Mouse (Mus musculus) retina, postnatal 7 days (tissue): ENCODE results near the gene Fto.

Source experiments
- DNase-seq: peaks from one replicate; pipeline ENCODE4 v3.0.0-alpha.2; 2012; ENCODE audit warnings: low read depth, low spot score

The Fto gene

DNA sequence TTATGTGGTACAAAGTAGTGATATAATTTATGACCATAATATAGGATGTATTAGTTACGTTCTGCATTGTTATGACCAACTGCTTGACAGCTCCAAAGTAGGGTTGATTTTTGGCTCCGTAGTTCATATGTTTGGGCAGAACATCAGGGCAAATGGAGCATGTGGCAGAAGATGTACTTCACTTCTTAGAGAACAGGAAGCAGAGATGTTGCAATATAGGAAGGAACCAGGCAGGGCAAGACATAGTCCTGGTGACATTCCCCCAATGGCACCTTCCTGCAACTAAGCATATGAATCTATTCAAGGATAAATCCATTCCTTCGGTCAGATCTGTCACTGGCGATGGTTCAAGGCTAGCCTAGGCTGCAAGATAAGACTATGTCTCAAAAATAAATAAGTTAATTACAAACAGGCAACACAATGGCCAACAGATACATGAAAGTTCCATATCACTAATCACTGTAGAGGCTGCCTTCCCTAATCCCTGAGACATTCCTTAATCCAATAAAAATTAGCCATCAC lies 44.2 kb downstream of the Fto start:
- no peak for DNase-seq

DNA sequence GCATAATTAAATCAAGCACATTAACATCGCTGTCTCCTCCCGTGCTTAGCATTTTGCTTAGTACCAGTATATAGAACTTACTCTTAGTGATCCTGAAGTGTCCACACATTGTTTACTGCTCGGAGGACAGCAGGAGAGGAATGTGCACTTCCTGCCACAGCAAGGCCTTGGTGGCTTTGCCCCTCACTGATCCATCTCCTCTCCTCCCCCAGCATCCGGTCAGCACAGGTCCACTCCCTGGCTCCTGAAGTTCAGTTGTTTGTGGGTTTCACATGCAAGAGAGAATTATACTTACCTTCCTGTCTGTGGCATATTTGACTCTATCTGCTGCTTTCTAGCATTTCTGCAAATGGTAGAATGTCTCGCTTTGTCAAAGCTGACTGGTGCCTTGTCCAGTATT lies 44.7 kb downstream of the Fto start:
- DNase-seq, result no peak

DNA sequence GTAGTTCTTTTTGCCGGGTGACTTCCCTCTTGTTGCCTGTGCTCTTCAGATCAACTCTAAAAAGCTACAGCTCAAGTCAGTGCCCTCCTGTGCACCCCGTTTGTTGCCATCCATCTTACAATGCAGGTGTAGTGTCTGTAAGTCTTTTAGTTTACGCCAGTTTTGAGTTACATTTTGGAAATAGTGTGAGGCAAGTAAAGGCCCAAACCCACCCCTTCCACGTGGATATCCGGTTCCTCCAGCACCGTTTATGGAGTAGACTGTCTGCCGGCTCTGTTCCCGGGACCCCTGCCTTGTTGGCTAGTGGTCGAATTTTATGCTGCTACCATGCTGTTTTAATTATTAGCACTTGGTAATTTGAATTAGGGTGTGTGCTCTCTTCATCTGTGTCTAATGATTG lies 46.2 kb downstream of the Fto start:
- DNase-seq, result no peak

- DNase-seq, result no peak
These were observed 47.5 kb downstream of the Fto start for GRCm38 (mm10) chr8:91360644-91361357.

- no peak for DNase-seq
These were observed 50.0 kb downstream of the Fto start for GRCm38 (mm10) chr8:91363272-91363860.

DNA sequence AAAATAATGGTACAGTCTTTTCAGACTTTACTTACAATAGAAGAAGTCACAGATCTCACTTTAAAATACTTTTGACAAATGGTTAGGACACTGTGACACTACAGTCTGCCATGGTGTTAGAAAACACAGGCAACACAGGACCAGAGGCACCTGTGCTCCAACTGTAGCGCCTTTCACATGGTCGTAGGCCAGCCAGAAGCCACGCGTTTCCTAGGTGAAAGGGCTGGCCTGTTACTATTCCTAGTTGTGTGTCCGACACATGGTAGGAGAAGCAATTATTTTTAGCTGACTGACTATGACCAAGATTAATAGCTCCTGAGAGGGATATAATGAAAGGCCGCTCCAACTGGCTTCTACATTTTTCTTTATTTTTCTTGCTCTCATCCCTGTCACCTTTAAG lies 50.9 kb downstream of the Fto start:
- DNase-seq, result no peak

GRCm38 (mm10) chr8:91365804-91366203 lies 52.5 kb downstream of the Fto start:
- DNase-seq, result no peak

- DNase-seq, result no peak
These were observed 57.6 kb downstream of the Fto start for GRCm38 (mm10) chr8:91370899-91371298.

- DNase-seq, result no peak
These were observed 58.7 kb downstream of the Fto start for GRCm38 (mm10) chr8:91371995-91372394.

- DNase-seq, result no peak
These were observed 59.7 kb downstream of the Fto start for GRCm38 (mm10) chr8:91372780-91373577.

GRCm38 (mm10) chr8:91375054-91375938 lies 62.0 kb downstream of the Fto start:
- DNase-seq, result no peak

DNA sequence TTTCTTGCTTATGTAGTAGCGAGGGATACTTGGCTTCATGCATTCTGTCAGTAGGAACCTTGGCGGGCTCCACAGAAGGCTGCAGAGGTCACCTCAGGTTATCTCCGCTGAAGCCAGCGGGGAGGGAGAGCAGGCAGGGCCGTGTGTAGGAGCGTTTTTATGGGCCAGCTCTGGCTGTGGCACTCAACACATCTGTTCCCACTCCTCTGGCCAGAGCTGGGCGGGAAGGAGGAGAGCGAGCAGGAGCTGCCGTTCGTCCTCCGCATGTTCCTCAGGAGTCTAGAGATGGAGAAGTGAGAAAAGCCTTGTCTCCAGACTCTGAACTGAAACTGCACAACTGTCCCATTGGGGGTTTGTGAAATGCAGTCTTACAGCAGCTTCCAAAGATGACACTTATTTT lies 63.5 kb downstream of the Fto start:
- no peak for DNase-seq

GRCm38 (mm10) chr8:91377275-91377674 lies 64.0 kb downstream of the Fto start:
- DNase-seq, result no peak

GRCm38 (mm10) chr8:91378846-91379499 lies 65.6 kb downstream of the Fto start:
- peak; percentile 53 for DNase-seq

GRCm38 (mm10) chr8:91380796-91381542 lies 67.6 kb downstream of the Fto start:
- no peak for DNase-seq

DNA sequence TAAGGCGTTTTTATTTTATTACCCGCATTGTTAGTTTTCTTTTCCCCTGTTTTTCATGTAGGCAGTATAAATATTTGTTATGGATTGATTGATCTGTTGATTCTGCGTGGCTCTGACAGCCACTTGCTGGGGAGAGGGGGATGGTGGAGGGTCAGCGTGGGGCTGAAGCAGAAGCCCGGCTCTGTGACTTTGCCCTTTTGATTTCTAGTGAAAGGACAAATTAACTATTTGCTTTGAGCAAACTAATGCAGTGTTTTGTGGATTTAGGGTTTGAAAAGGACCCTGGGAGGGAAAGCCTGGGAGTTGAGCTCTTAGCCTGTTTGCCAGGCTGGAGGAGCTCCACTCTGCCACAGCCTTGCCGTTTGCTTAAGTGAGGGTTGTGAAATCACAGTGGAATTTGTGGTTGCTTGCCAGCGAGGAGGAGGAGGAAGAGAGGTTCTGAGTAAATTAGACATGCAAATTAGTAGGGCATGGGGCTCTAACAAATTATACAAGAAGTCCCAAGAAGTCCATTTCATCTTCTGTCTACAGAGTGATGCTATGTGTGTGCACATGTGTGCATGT lies 68.3 kb downstream of the Fto start:
- DNase-seq, result no peak

DNA sequence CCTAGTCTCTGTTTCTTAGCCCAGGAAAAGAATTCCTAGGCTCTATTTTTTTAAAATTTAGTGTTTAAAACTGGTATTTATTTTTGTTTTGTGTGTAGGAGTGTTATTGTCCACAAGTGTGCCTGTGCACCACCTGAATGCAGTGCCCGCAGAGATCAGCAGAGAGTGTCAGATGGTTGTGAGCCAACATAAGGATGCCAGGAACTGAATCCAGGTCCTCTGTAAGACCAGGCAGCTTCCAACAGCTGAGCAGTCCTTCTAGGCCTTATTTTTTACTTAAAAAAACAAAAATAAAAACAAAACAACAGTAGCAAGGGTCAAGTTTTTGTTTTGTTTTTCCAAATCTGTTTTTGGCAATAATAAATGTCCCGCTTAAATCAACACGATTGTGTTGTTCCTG lies 69.9 kb downstream of the Fto start:
- no peak for DNase-seq

DNA sequence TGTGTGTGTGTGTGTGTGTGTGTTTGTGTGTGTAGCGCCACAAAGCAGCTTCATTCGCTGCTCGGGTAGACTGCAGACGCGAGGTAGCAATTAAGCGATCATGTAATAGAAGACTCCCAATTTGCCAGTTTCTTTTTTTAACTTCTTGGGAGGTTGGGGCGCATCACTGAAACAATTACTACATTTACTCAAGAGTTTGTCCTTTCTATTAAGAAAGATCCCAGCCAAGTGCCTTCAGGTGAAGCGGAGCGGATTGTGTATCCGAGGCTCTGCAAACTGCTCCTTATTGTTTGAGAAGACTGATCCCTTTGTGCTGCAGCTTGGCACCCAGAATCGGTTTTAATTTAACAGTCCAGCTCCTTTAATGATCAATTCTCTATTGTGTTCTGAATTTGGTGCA lies 70.5 kb downstream of the Fto start:
- DNase-seq, result no peak

GRCm38 (mm10) chr8:91384389-91384788 lies 71.1 kb downstream of the Fto start:
- no peak for DNase-seq

DNA sequence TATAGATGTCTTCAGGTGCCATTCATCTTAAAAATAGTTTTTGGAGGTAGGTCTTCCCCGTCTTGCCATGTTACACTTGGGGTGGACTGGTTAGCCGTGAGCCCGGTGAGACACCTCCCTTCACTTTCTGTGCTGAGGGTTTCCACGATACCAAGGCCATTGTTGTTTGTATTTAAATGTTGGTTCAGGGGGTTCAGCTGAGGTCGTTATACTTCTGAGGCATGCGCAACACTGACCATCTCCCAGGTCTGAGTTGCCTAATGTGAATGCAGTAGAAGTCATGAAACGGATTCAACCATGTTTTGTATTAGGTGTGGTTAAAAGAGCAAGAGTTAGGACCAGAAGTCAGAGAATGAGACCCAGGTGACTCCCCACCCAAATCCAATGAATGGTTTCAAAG lies 72.5 kb downstream of the Fto start:
- no peak for DNase-seq
